Mouse (Mus musculus) hindbrain, embryonic 13.5 days (tissue): Measurements from ENCODE around the gene Cc2d1a. TPM values are rescaled to one million over a fixed set of nuclear protein-coding genes. Genes with fewer than 3 reads are reported as not detected.
A peak's percentile ranks its signal among the peaks of the same experiment; 100 is the strongest.

ENCODE experiments used
- ATAC-seq: fragments of 200-750 bp; cut with Nextera tagmentation; 2 replicates; pipeline ENCODE4 v1.8.0; 2017; ENCODE audit warnings: moderate TSS enrichment; ENCODE audit not compliant: low FRiP score
- H3K27ac ChIP-seq: fragments of 300-500 bp; sonication (generic); 2 replicates; pipeline ENCODE4 v1.5.1; 2015; ENCODE audit warnings: inconsistent platforms, mild to moderate bottlenecking, moderate library complexity
- H3K27me3 ChIP-seq: fragments of 300-500 bp; sonication (generic); 2 replicates; pipeline ENCODE4 v1.6.1; 2015; ENCODE audit warnings: mild to moderate bottlenecking, inconsistent platforms
- H3K36me3 ChIP-seq: fragments of 300-500 bp; sonication (generic); 2 replicates; pipeline ENCODE4 v1.6.1; 2015; ENCODE audit warnings: mild to moderate bottlenecking, inconsistent platforms
- H3K4me1 ChIP-seq: fragments of 300-500 bp; sonication (generic); replicated peaks from 2 replicates; pipeline ENCODE4 v1.6.1; 2015; ENCODE audit warnings: inconsistent platforms
- H3K4me2 ChIP-seq: fragments of 300-500 bp; sonication (generic); 2 replicates; pipeline ENCODE4 v1.6.1; 2015; ENCODE audit warnings: inconsistent platforms, mild to moderate bottlenecking, moderate library complexity
- H3K4me3 ChIP-seq: fragments of 300-500 bp; sonication (generic); 2 replicates; pipeline ENCODE4 v1.5.1; 2015; ENCODE audit warnings: mild to moderate bottlenecking, inconsistent platforms
- H3K9ac ChIP-seq: fragments of 300-500 bp; sonication (generic); 2 replicates; pipeline ENCODE4 v1.6.1; 2015; ENCODE audit warnings: mild to moderate bottlenecking, inconsistent platforms
- H3K9me3 ChIP-seq: fragments of 300-500 bp; sonication (generic); 2 replicates; pipeline ENCODE4 v1.6.1; 2016; ENCODE audit warnings: inconsistent platforms
- WGBS: fragments of 180-500 bp; shearing (Covaris S2); methylation state at CpG from one replicate; pipeline ENCODE4 v1.1.7; 2015; 5-methylcytosine and 5-hydroxymethylcytosine counted together
- polyA plus RNA-seq: library from polyadenylated mRNA; unstranded; fragments of >200 nt; fragmentation: Nextera tagmentation; extraction: Ambion mirVana; gene quantifications from 2 replicates; pipeline ENCODE4 v1.2.1, GENCODE M21; 2015

Cc2d1a gene
- polyA plus RNA-seq, 1 experiment from 2014 or later, result 24.4 TPM

- no peak overlapping the region for H3K27ac ChIP-seq
- no peak for ATAC-seq
- H3K9me3 ChIP-seq, result no peaks in the 10 kb centered on the region
- 1% methylated on average over 12 of the region's 12 CpGs for WGBS
- peaks cover 35% of the 10 kb centered on the region for H3K4me1 ChIP-seq
- H3K4me2 ChIP-seq, result peak overlapping the region; percentile 58
- peak overlapping the region; percentile 30 for H3K4me3 ChIP-seq
- H3K9ac ChIP-seq, result peak overlapping the region; percentile 61
- H3K27me3 ChIP-seq, result peaks cover 9% of the 10 kb centered on the region
- no peaks in the 10 kb centered on the region for H3K36me3 ChIP-seq
Observed at GRCm38 (mm10) chr8:84186547-84186946, 38.8 kb upstream of the Cc2d1a start.

- Histone ChIP-seq H3K27ac (peak within 1 kb of the TSS; percentile 96), H3K9ac (peak within 1 kb of the TSS; percentile 98), H3K4me3 (peak within 1 kb of the TSS; percentile 70), H3K36me3 (no peaks in the 10 kb centered on the region), H3K9me3 (no peaks in the 10 kb centered on the region), H3K27me3 (peaks cover 9% of the 10 kb centered on the region), H3K4me2 (peak within 1 kb of the TSS; percentile 79), H3K4me1 (peaks cover 50% of the 10 kb centered on the region)
- no peak for ATAC-seq
- 92% methylated on average over 7 of the region's 7 CpGs for WGBS
Observed at GRCm38 (mm10) chr8:84185117-84185516, 37.4 kb upstream of the Cc2d1a start, which contains the start of gene Nanos3. TSS of gene Nanos3 (minus strand) at chr8:84185217.

- peaks cover 9% of the 10 kb centered on the region for H3K27me3 ChIP-seq
- ATAC-seq, result peak; percentile 11
- peak overlapping the region; percentile 96 for H3K27ac ChIP-seq
- no peaks in the 10 kb centered on the region for H3K36me3 ChIP-seq
- H3K4me2 ChIP-seq, result peak overlapping the region; percentile 79
- peaks cover 57% of the 10 kb centered on the region for H3K4me1 ChIP-seq
- WGBS, result 21% methylated on average over 21 of the region's 21 CpGs
- H3K9ac ChIP-seq, result peak overlapping the region; percentile 98
- peak overlapping the region; percentile 70 for H3K4me3 ChIP-seq
- H3K9me3 ChIP-seq, result no peaks in the 10 kb centered on the region
Observed at GRCm38 (mm10) chr8:84184085-84185043, 36.6 kb upstream of the Cc2d1a start.

- peaks cover 66% of the 10 kb centered on the region for H3K4me1 ChIP-seq
- H3K4me2 ChIP-seq, result peak overlapping the region; percentile 79
- peak; percentile 45 for ATAC-seq
- no peaks in the 10 kb centered on the region for H3K9me3 ChIP-seq
- H3K4me3 ChIP-seq, result peak overlapping the region; percentile 70
- 2% methylated on average over 85 of the region's 87 CpGs for WGBS
- H3K27me3 ChIP-seq, result peaks cover 9% of the 10 kb centered on the region
- H3K27ac ChIP-seq, result peak overlapping the region; percentile 96
- peak overlapping the region; percentile 98 for H3K9ac ChIP-seq
- H3K36me3 ChIP-seq, result peaks cover 5% of the 10 kb centered on the region; the same call in 1 of the 2 replicates
Observed at GRCm38 (mm10) chr8:84183261-84184084, 35.7 kb upstream of the Cc2d1a start.

- Histone ChIP-seq H3K9ac (peak overlapping the region; percentile 98), H3K9me3 (no peaks in the 10 kb centered on the region), H3K4me1 (peaks cover 72% of the 10 kb centered on the region), H3K4me2 (peak overlapping the region; percentile 79), H3K4me3 (peak overlapping the region; percentile 70), H3K27ac (peak overlapping the region; percentile 96), H3K36me3 (peaks cover 6% of the 10 kb centered on the region; the same call in 1 of the 2 replicates), H3K27me3 (peaks cover 8% of the 10 kb centered on the region)
- peak; percentile 40; the same call in 1 of the 2 replicates for ATAC-seq
- 52% methylated on average over 4 of the region's 4 CpGs for WGBS
Observed at GRCm38 (mm10) chr8:84182833-84183232, 35.1 kb upstream of the Cc2d1a start.

GRCm38 (mm10) chr8:84180530-84181190 is 32.9 kb upstream of the Cc2d1a start:
- ATAC-seq, result peak; percentile 55
- Histone ChIP-seq H3K27me3 (no peaks in the 10 kb centered on the region), H3K9ac (peak overlapping the region; percentile 76), H3K4me3 (peak overlapping the region; percentile 41), H3K9me3 (no peaks in the 10 kb centered on the region), H3K4me1 (peaks cover 71% of the 10 kb centered on the region), H3K27ac (peak overlapping the region; percentile 91), H3K4me2 (peak overlapping the region; percentile 79), H3K36me3 (peaks cover 17% of the 10 kb centered on the region)
- 0% methylated on average over 16 of the region's 16 CpGs for WGBS

GRCm38 (mm10) chr8:84179946-84180345 is 32.2 kb upstream of the Cc2d1a start:
- peak overlapping the region; percentile 91 for H3K27ac ChIP-seq
- peak overlapping the region; percentile 79 for H3K4me2 ChIP-seq
- WGBS, result 7% methylated on average over 4 of the region's 4 CpGs
- H3K4me1 ChIP-seq, result peaks cover 71% of the 10 kb centered on the region
- no peaks in the 10 kb centered on the region for H3K27me3 ChIP-seq
- no peak for ATAC-seq
- peak overlapping the region; percentile 41 for H3K4me3 ChIP-seq
- H3K36me3 ChIP-seq, result peaks cover 24% of the 10 kb centered on the region
- H3K9me3 ChIP-seq, result no peaks in the 10 kb centered on the region
- peak overlapping the region; percentile 76 for H3K9ac ChIP-seq

- no peaks in the 10 kb centered on the region for H3K9me3 ChIP-seq
- no peaks in the 10 kb centered on the region for H3K27me3 ChIP-seq
- peaks cover 38% of the 10 kb centered on the region for H3K36me3 ChIP-seq
- H3K4me3 ChIP-seq, result no peak overlapping the region
- H3K9ac ChIP-seq, result peak overlapping the region; percentile 9; the same call in 1 of the 2 replicates
- H3K27ac ChIP-seq, result no peak overlapping the region
- H3K4me2 ChIP-seq, result peak overlapping the region; percentile 10; the same call in 1 of the 2 replicates
- WGBS, result 67% methylated on average over 8 of the region's 8 CpGs
- peaks cover 60% of the 10 kb centered on the region for H3K4me1 ChIP-seq
- ATAC-seq, result no peak
Observed at GRCm38 (mm10) chr8:84178592-84178991, 30.9 kb upstream of the Cc2d1a start.

- Histone ChIP-seq H3K9ac (no peak overlapping the region), H3K27ac (no peak overlapping the region), H3K27me3 (no peaks in the 10 kb centered on the region), H3K4me2 (no peak overlapping the region), H3K4me1 (peaks cover 54% of the 10 kb centered on the region), H3K36me3 (peaks cover 50% of the 10 kb centered on the region), H3K9me3 (no peaks in the 10 kb centered on the region), H3K4me3 (no peak overlapping the region)
- 96% methylated on average over 3 of the region's 3 CpGs for WGBS
- no peak for ATAC-seq
Observed at GRCm38 (mm10) chr8:84177405-84177804, 29.7 kb upstream of the Cc2d1a start.

- Histone ChIP-seq H3K36me3 (peaks cover 58% of the 10 kb centered on the region), H3K9me3 (no peaks in the 10 kb centered on the region), H3K4me1 (peaks cover 45% of the 10 kb centered on the region), H3K27me3 (no peaks in the 10 kb centered on the region), H3K4me2 (no peak overlapping the region), H3K9ac (peak overlapping the region; percentile 39; the same call in 1 of the 2 replicates), H3K27ac (no peak overlapping the region), H3K4me3 (no peak overlapping the region)
- no peak for ATAC-seq
- WGBS, result 39% methylated on average over 3 of the region's 3 CpGs
Observed at GRCm38 (mm10) chr8:84176560-84176959, 28.8 kb upstream of the Cc2d1a start.

- H3K9me3 ChIP-seq, result no peaks in the 10 kb centered on the region
- peaks cover 18% of the 10 kb centered on the region for H3K4me1 ChIP-seq
- H3K27me3 ChIP-seq, result no peaks in the 10 kb centered on the region
- H3K4me3 ChIP-seq, result no peak overlapping the region
- WGBS, result 84% methylated on average over 6 of the region's 6 CpGs
- H3K9ac ChIP-seq, result no peak overlapping the region
- H3K36me3 ChIP-seq, result peaks cover 69% of the 10 kb centered on the region
- no peak overlapping the region for H3K27ac ChIP-seq
- ATAC-seq, result no peak
- no peak overlapping the region for H3K4me2 ChIP-seq
Observed at GRCm38 (mm10) chr8:84173861-84174260, 26.1 kb upstream of the Cc2d1a start.
